ENCODE assay signal across 16 mouse cellular contexts in the genomic region with DNA sequence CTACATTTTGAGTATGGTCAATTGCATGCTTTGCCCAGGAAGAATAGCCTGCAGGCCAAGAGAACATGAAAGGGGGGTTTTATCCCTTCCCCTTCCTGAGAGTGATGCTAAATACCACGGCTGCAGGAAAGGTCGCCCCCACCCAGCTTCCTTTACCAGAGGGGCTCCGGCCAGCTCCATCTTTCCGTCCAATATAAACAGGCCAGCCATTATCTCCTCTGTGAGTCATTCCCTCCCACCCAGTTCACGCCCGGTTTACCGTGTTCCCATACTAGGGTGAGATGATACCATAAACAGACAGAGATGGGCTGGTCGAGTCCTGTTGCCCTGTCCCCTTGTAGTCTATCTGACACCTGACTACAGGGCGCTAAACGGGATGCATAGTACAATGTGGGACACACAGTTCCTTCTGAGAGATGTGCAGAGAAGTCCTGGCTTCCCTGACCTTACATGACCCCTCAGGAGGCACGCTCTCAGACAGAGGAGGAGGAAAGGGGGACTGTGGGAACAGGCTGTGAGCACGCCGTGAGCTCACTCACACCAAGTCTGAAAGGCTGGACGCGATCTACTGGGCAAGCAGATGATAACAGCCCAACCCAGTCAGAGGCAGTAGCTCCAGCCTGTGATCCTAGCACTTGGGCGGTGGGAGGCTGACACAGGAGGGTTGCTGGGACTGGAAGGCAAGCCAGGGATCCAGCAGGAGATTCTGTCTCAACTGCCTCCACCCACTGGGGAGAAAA. TPM values are rescaled to one million over a fixed set of nuclear protein-coding genes. Genes with fewer than 3 reads are reported as not detected.
DNase-seq lines count a peak whose midpoint lies in the region; ATAC-seq lines count a peak whose summit lies in the region.
"Had no signal": no experiment of that assay in that cellular context is flagged by ENCODE, and none has a peak within 500 bp of the region (broad histone marks: within the 10 kb centered on the region; RNA-seq: fewer than 3 reads in every experiment).

No protein-coding gene starts in this region.

- peaks cover 4% of the 10 kb centered on the region; the same call in 1 of the 2 replicates for H3K4me1 ChIP-seq in heart, embryonic 16.5 days (ENCODE audit: control insufficient read depth, insufficient read depth, low read length)
- no peaks in the 10 kb centered on the region for H3K4me1 ChIP-seq in lung, embryonic 16.5 days (replicated peaks; ENCODE audit: control insufficient read depth, insufficient read depth, low read length)
- H3K4me1 ChIP-seq in kidney, embryonic 16.5 days (ENCODE audit: insufficient read depth, low read length) = peaks cover 10% of the 10 kb centered on the region
- H3K4me1 ChIP-seq: forebrain, embryonic 13.5 days had no signal

- peak overlapping the region; percentile 38; the same call in 1 of the 2 replicates for H3K27ac ChIP-seq in heart, embryonic 16.5 days (ENCODE audit: low read length)
- no peak overlapping the region for H3K27ac ChIP-seq in lung, embryonic 16.5 days (ENCODE audit: low read length)
- no peak overlapping the region for H3K27ac ChIP-seq in kidney, embryonic 16.5 days (ENCODE audit: low read length)
- H3K27ac ChIP-seq: forebrain, embryonic 13.5 days; liver, embryonic 12.5 days; neural tube, embryonic 13.5 days had no signal

- no peaks in the 10 kb centered on the region for H3K36me3 ChIP-seq in heart, embryonic 16.5 days (ENCODE audit: control insufficient read depth, insufficient read depth)
- no peaks in the 10 kb centered on the region for H3K36me3 ChIP-seq in lung, embryonic 16.5 days (ENCODE audit: control insufficient read depth, insufficient read depth, low read length)
- H3K36me3 ChIP-seq in kidney, embryonic 16.5 days (ENCODE audit: insufficient read depth, low read length) = 0 out of 2 replicates have a peak, but pooled peaks cover 2% of the 10 kb centered on the region
- H3K36me3 ChIP-seq: liver, embryonic 12.5 days had no signal

- ATAC-seq in heart, embryonic 16.5 days (replicated peaks; ENCODE audit: extremely low read depth, insufficient read depth, low FRiP score) = peak; percentile 84
- peak; percentile 34 for ATAC-seq in lung, embryonic 16.5 days (ENCODE audit: low read depth)
- ATAC-seq in kidney, embryonic 16.5 days (ENCODE audit: low FRiP score, low TSS enrichment) = no peak
- ATAC-seq: forebrain, embryonic 13.5 days; liver, embryonic 12.5 days had no signal

- WGBS in heart, embryonic 16.5 days = 53% methylated on average over 16 of the region's 16 CpGs
- WGBS in lung, embryonic 16.5 days = 38% methylated on average over 16 of the region's 16 CpGs
- 47% methylated on average over 16 of the region's 16 CpGs for WGBS in kidney, embryonic 16.5 days

- no peaks in the 10 kb centered on the region for H3K27me3 ChIP-seq in heart, embryonic 16.5 days (ENCODE audit: control insufficient read depth, insufficient read depth, low read length)
- H3K27me3 ChIP-seq in lung, embryonic 16.5 days (ENCODE audit: control insufficient read depth, insufficient read depth, low read depth, low read length) = no peaks in the 10 kb centered on the region
- H3K27me3 ChIP-seq in kidney, embryonic 16.5 days (ENCODE audit: insufficient read depth, low read length) = no peaks in the 10 kb centered on the region
- H3K27me3 ChIP-seq: forebrain, embryonic 13.5 days; liver, embryonic 12.5 days; neural tube, embryonic 13.5 days had no signal

- no peak overlapping the region for H3K4me3 ChIP-seq in heart, embryonic 16.5 days (ENCODE audit: low read length)
- H3K4me3 ChIP-seq in lung, embryonic 16.5 days (ENCODE audit: low read length) = no peak overlapping the region
- H3K4me3 ChIP-seq in kidney, embryonic 16.5 days (ENCODE audit: low read length) = no peak overlapping the region
- H3K4me3 ChIP-seq: forebrain, embryonic 13.5 days; liver, embryonic 12.5 days; neural tube, embryonic 13.5 days had no signal

- DNase-seq in urinary bladder, postnatal 14 days (ENCODE audit: low spot score) = peak; percentile 20
- no peak for DNase-seq in urinary bladder, postnatal 4 days (ENCODE audit: low spot score in 2 of 2)
- no peak for DNase-seq in thymus, postnatal 10 days (ENCODE audit: low spot score in 2 of 2)
- DNase-seq in spleen, postnatal 36 days (ENCODE audit: low spot score in 2 of 2) = no peak
- DNase-seq: cerebellum, adult 9-11 months; embryo, embryonic 11 days; kidney, adult 9 months; layer of hippocampus, postnatal 36 days; left cerebral cortex, postnatal 4 days; thymus, postnatal 36 days had no signal

- H3K4me2 ChIP-seq in heart, embryonic 16.5 days (ENCODE audit: low read depth, low read length) = no peak overlapping the region
- no peak overlapping the region for H3K4me2 ChIP-seq in lung, embryonic 16.5 days (ENCODE audit: low read depth, low read length)
- H3K4me2 ChIP-seq in kidney, embryonic 16.5 days (replicated peaks; ENCODE audit: low read depth, low read length) = no peak overlapping the region
- H3K4me2 ChIP-seq: forebrain, embryonic 13.5 days; liver, embryonic 12.5 days; neural tube, embryonic 13.5 days had no signal

- H3K9me3 ChIP-seq in heart, embryonic 16.5 days (replicated peaks; ENCODE audit: control insufficient read depth, low read length) = no peaks in the 10 kb centered on the region
- H3K9me3 ChIP-seq in lung, embryonic 16.5 days (ENCODE audit: control insufficient read depth, low read length) = no peaks in the 10 kb centered on the region
- no peaks in the 10 kb centered on the region for H3K9me3 ChIP-seq in kidney, embryonic 16.5 days (ENCODE audit: low read length)
- H3K9me3 ChIP-seq: forebrain, embryonic 13.5 days; liver, embryonic 12.5 days; neural tube, embryonic 13.5 days had no signal

- no peak overlapping the region for H3K9ac ChIP-seq in heart, embryonic 16.5 days (ENCODE audit: low read length)
- no peak overlapping the region for H3K9ac ChIP-seq in lung, embryonic 16.5 days (ENCODE audit: low read length)
- H3K9ac ChIP-seq in kidney, embryonic 16.5 days (replicated peaks; ENCODE audit: low read length) = no peak overlapping the region
- H3K9ac ChIP-seq: forebrain, embryonic 13.5 days; liver, embryonic 12.5 days; neural tube, embryonic 13.5 days had no signal

RNA-seq across cellular contexts. Expression of a gene that starts 55.3 kb away (rescaled TPM):
- polyA plus RNA-seq in heart, embryonic 16.5 days (2015; fragmentation: Nextera tagmentation; extraction: Ambion mirVana) = 10.0 and 10.9 TPM in 2 replicates
- polyA plus RNA-seq in lung, embryonic 16.5 days (2015; fragmentation: Nextera tagmentation; extraction: Ambion mirVana) = 1.6 TPM in 2 replicates
- 2.6 and 2.8 TPM in 2 replicates for polyA plus RNA-seq in kidney, embryonic 16.5 days (2015; fragmentation: Nextera tagmentation; extraction: Ambion mirVana)
